Mouse (Mus musculus) lung, adult 2 months (tissue): ENCODE data around the gene Dner.

ENCODE experiments used
- CTCF ChIP-seq: fragments of 200-500 bp; IDR thresholded peaks from 2 replicates; pipeline ENCODE4 v1.5.1; 2011; ENCODE audit warnings: mild to moderate bottlenecking, low read length, control low read depth; ENCODE audit not compliant: insufficient read depth
- POLR2A ChIP-seq: fragments of 200-500 bp; IDR thresholded peaks from 2 replicates; pipeline ENCODE4 v1.6.1; 2011; ENCODE audit warnings: low read depth, mild to moderate bottlenecking, control low read depth, low read length, borderline replicate concordance; ENCODE audit errors: extremely low read depth

GRCm38 (mm10) chr1:84427757-84428156, 268.3 kb downstream of the Dner start:
- TF ChIP-seq CTCF (no peak), POLR2A (no peak)
